Mouse (Mus musculus): ENCODE data around the gene Cyb5r1. TPM values are rescaled to one million over a fixed set of nuclear protein-coding genes. Genes with fewer than 3 reads are reported as not detected.
"Not testable (repeated sequence)": the region's sequence is repeated elsewhere in the genome, so short reads cannot be mapped to it uniquely, and the experiment has no call there.

Cyb5r1 gene
- polyA plus RNA-seq, 1 experiment from 2014 or later: 14.2 TPM

GRCm38 (mm10) chr1:134426289-134426688, 20.9 kb downstream of the Cyb5r1 start:
- H3K9ac ChIP-seq (ENCODE audit: low read length): no peak overlapping the region
- H3K36me3 ChIP-seq (ENCODE audit: control insufficient read depth, insufficient read depth, low read length): peaks cover 44% of the 10 kb centered on the region
- H3K27ac ChIP-seq (replicated peaks): no peak overlapping the region
- DNase-seq (ENCODE audit: low spot score): no peak
- TF ChIP-seq EP300 (optimal IDR thresholded peaks at IDR 0.05) (no peak), CTCF (IDR thresholded peaks at IDR 0.05; ENCODE audit: low read depth) (no peak)
- H3K27me3 ChIP-seq (ENCODE audit: control insufficient read depth, insufficient read depth, low read length): no peaks in the 10 kb centered on the region
- no peak overlapping the region for H3K4me2 ChIP-seq (replicated peaks; ENCODE audit: low read depth)
- H3K4me3 ChIP-seq (ENCODE audit: low read depth, low read length): no peak overlapping the region
- no peaks in the 10 kb centered on the region for H3K4me1 ChIP-seq (replicated peaks; ENCODE audit: control insufficient read depth, insufficient read depth)
- ATAC-seq (ENCODE audit: low FRiP score, low TSS enrichment): no peak
- WGBS: 72% methylated on average over 5 of the region's 5 CpGs
- no peaks in the 10 kb centered on the region for H3K9me3 ChIP-seq (ENCODE audit: control insufficient read depth, low read length)

GRCm38 (mm10) chr1:134433002-134433401, 27.6 kb downstream of the Cyb5r1 start:
- no peaks in the 10 kb centered on the region for H3K27me3 ChIP-seq (ENCODE audit: control insufficient read depth, insufficient read depth, low read length)
- no peak for DNase-seq (ENCODE audit: low spot score)
- no peak overlapping the region for H3K27ac ChIP-seq (replicated peaks)
- H3K36me3 ChIP-seq (ENCODE audit: control insufficient read depth, insufficient read depth, low read length): peaks cover 17% of the 10 kb centered on the region
- TF ChIP-seq EP300 (optimal IDR thresholded peaks at IDR 0.05) (no peak), CTCF (IDR thresholded peaks at IDR 0.05; ENCODE audit: low read depth) (no peak)
- H3K9ac ChIP-seq (ENCODE audit: low read length): no peak overlapping the region
- WGBS: 70% methylated on average over 10 of the region's 10 CpGs
- H3K4me2 ChIP-seq (replicated peaks; ENCODE audit: low read depth): no peak overlapping the region
- no peak for ATAC-seq (ENCODE audit: low FRiP score, low TSS enrichment)
- no peaks in the 10 kb centered on the region for H3K4me1 ChIP-seq (replicated peaks; ENCODE audit: control insufficient read depth, insufficient read depth)
- no peak overlapping the region for H3K4me3 ChIP-seq (ENCODE audit: low read depth, low read length)
- H3K9me3 ChIP-seq (ENCODE audit: control insufficient read depth, low read length): no peaks in the 10 kb centered on the region

DNA sequence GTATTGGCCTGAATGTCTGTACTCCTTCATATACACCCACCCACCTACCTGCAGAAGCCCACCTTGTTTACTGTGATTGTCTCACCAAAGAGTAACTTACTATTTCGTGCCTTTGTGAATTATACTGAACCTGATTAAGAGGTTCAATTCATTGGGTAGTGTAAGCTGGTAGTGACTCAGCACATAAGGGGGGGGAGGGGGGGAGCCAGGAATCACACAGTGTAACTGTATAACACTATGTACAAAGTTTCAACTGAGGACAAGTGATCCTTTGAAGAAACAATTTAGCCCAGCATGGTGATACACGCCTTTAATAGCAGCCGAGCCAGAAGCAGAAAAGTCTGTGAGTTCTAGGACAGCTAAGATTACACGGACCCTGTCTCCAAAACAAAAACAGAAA, 28.1 kb downstream of the Cyb5r1 start:
- peaks cover 14% of the 10 kb centered on the region for H3K36me3 ChIP-seq (ENCODE audit: control insufficient read depth, insufficient read depth, low read length)

DNA sequence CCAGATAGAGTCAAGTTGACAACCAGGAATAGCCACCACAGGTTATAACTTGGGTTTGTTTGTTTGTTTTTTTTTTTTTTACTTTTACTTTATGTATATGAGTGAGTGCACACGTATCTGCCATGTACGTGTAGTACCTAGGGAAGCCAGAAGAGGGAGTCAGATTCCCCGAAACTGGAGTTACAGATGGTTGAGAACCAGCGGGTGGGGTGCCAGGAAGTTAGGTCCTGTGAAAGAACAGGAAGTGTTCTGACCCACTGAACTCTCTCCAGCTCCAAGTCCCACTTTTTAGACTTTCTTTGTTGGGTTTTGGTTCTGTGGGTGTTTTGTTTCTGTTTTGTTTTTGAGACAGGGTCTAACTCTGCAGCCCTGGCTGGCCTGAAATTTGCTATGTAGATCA, 30.1 kb downstream of the Cyb5r1 start:
- no peak for ATAC-seq (ENCODE audit: low FRiP score, low TSS enrichment)
- Histone ChIP-seq H3K4me1 (replicated peaks; ENCODE audit: control insufficient read depth, insufficient read depth) (no peaks in the 10 kb centered on the region), H3K36me3 (ENCODE audit: control insufficient read depth, insufficient read depth, low read length) (peaks cover 8% of the 10 kb centered on the region), H3K9me3 (ENCODE audit: control insufficient read depth, low read length) (no peaks in the 10 kb centered on the region), H3K4me2 (replicated peaks; ENCODE audit: low read depth) (no peak overlapping the region), H3K9ac (ENCODE audit: low read length) (no peak overlapping the region), H3K27me3 (ENCODE audit: control insufficient read depth, insufficient read depth, low read length) (no peaks in the 10 kb centered on the region), H3K27ac (replicated peaks) (no peak overlapping the region), H3K4me3 (ENCODE audit: low read depth, low read length) (no peak overlapping the region)
- DNase-seq (ENCODE audit: low spot score): peak; percentile 39
- 35% methylated on average over 4 of the region's 4 CpGs for WGBS
- no peak for TF ChIP-seq EP300 (optimal IDR thresholded peaks at IDR 0.05)
- peak; percentile 58 for TF ChIP-seq CTCF (IDR thresholded peaks at IDR 0.05; ENCODE audit: low read depth)

More for the DNA sequence above, 28.1 kb downstream of the Cyb5r1 start:
- H3K4me1 ChIP-seq (replicated peaks; ENCODE audit: control insufficient read depth, insufficient read depth): no peaks in the 10 kb centered on the region
- H3K4me2 ChIP-seq (replicated peaks; ENCODE audit: low read depth): no peak overlapping the region
- 84% methylated on average over 4 of the region's 4 CpGs for WGBS
- TF ChIP-seq EP300 (optimal IDR thresholded peaks at IDR 0.05) (no peak), CTCF (IDR thresholded peaks at IDR 0.05; ENCODE audit: low read depth) (no peak)
- H3K27ac ChIP-seq (replicated peaks): no peak overlapping the region
- H3K9me3 ChIP-seq (ENCODE audit: control insufficient read depth, low read length): no peaks in the 10 kb centered on the region
- H3K27me3 ChIP-seq (ENCODE audit: control insufficient read depth, insufficient read depth, low read length): no peaks in the 10 kb centered on the region
- H3K4me3 ChIP-seq (ENCODE audit: low read depth, low read length): no peak overlapping the region
- H3K9ac ChIP-seq (ENCODE audit: low read length): no peak overlapping the region
- DNase-seq (ENCODE audit: low spot score): no peak
- peak; percentile 60; the same call in 1 of the 2 replicates for ATAC-seq (ENCODE audit: low FRiP score, low TSS enrichment)

GRCm38 (mm10) chr1:134440437-134440836, 35.1 kb downstream of the Cyb5r1 start:
- Histone ChIP-seq H3K9me3 (ENCODE audit: control insufficient read depth, low read length) (no peaks in the 10 kb centered on the region), H3K36me3 (ENCODE audit: control insufficient read depth, insufficient read depth, low read length) (no peaks in the 10 kb centered on the region), H3K4me3 (ENCODE audit: low read depth, low read length) (no peak overlapping the region), H3K4me1 (replicated peaks; ENCODE audit: control insufficient read depth, insufficient read depth) (no peaks in the 10 kb centered on the region), H3K27ac (replicated peaks) (no peak overlapping the region), H3K27me3 (ENCODE audit: control insufficient read depth, insufficient read depth, low read length) (no peaks in the 10 kb centered on the region), H3K9ac (ENCODE audit: low read length) (no peak overlapping the region), H3K4me2 (replicated peaks; ENCODE audit: low read depth) (no peak overlapping the region)
- DNase-seq (ENCODE audit: low spot score) (no peak), ATAC-seq (ENCODE audit: low FRiP score, low TSS enrichment) (no peak)
- TF ChIP-seq CTCF (IDR thresholded peaks at IDR 0.05; ENCODE audit: low read depth): no peak
- no peak for TF ChIP-seq EP300 (optimal IDR thresholded peaks at IDR 0.05)
- 73% methylated on average over 6 of the region's 6 CpGs for WGBS

DNA sequence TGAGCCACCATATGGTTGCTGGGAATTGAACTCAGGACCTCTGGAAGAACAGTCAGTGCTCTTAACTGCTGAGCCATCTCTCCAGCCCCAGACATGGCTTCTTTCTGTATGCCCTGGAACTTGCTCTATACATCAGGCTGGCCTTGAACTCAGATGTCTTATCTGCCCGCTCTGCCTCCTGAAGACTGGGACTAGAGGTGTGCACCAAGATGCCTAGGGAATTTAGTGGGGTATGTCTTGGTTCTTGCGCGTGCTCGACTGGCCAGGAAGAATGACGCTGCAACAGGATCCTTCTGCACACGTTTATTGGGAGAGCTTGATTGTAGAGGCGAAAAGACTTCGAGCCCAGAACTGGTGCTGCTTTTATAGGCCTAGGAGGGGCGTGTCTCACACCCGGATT, 36.4 kb downstream of the Cyb5r1 start:
- H3K4me1 ChIP-seq (replicated peaks; ENCODE audit: control insufficient read depth, insufficient read depth); DNase-seq (ENCODE audit: low spot score); H3K4me3 ChIP-seq (ENCODE audit: low read depth, low read length); H3K36me3 ChIP-seq (ENCODE audit: control insufficient read depth, insufficient read depth, low read length); H3K27ac ChIP-seq (replicated peaks); H3K4me2 ChIP-seq (replicated peaks; ENCODE audit: low read depth); H3K27me3 ChIP-seq (ENCODE audit: control insufficient read depth, insufficient read depth, low read length); H3K9me3 ChIP-seq (ENCODE audit: control insufficient read depth, low read length); ATAC-seq (ENCODE audit: low FRiP score, low TSS enrichment); H3K9ac ChIP-seq (ENCODE audit: low read length): not testable (repeated sequence)
- 90% methylated on average over 6 of the region's 10 CpGs for WGBS

Data from stomach, postnatal 0 days (tissue).